Mouse (Mus musculus) layer of hippocampus, adult 18-20 months (tissue): Measurements from ENCODE around the gene Rsl1d1. TPM values are rescaled to one million over a fixed set of nuclear protein-coding genes. Genes with fewer than 3 reads are reported as not detected.

Source experiments
- DNase-seq, 2 experiments: peaks; one replicate each; pipeline ENCODE4 v3.0.0; 2022; ENCODE audit warnings: low spot score in 2 of 2
- long read RNA-seq: library from polyadenylated mRNA; stranded (forward); transcript quantifications from one replicate; pipeline ENCODE4 v2.0.0, GENCODE M21; 2021
- total RNA-seq, 2 experiments: library from RNA; stranded (reverse); gene quantifications; 2 replicates each; pipeline ENCODE4 v1.2.3; 2021

Rsl1d1 gene
- total RNA-seq, result 10 to 100 TPM; 52.0 to 55.9 TPM
- long read RNA-seq, transcript Rsl1d1-201 (9 exons, 1,945 nt), result major isoform, 54 of 61 reads
- long read RNA-seq, partial matches to known transcripts, result 3 of 61 reads
- long read RNA-seq, other reads (novel, unspliced or antisense), result 3 of 61 reads

- DNase-seq, result peak; percentile 88 to 94
Observed at GRCm38 (mm10) chr16:11202571-11203554, at the start of gene Rsl1d1. Rsl1d1 (minus strand) TSS chr16:11203331.

GRCm38 (mm10) chr16:11247791-11248190, 44.7 kb upstream of the Rsl1d1 start:
- DNase-seq, result no peak

- DNase-seq, result no peak
Observed at GRCm38 (mm10) chr16:11245767-11246166, 42.6 kb upstream of the Rsl1d1 start.

- DNase-seq, result no peak
Observed at GRCm38 (mm10) chr16:11242401-11242800, 39.3 kb upstream of the Rsl1d1 start.

GRCm38 (mm10) chr16:11217801-11218200, 14.7 kb upstream of the Rsl1d1 start:
- no peak for DNase-seq

GRCm38 (mm10) chr16:11203600-11204390, 664 bp upstream of the Rsl1d1 start:
- DNase-seq, result no peak

GRCm38 (mm10) chr16:11201740-11202394, 1.3 kb downstream of the Rsl1d1 start:
- no peak for DNase-seq

- DNase-seq, result no peak
Observed at GRCm38 (mm10) chr16:11200247-11200646, 2.9 kb downstream of the Rsl1d1 start.

GRCm38 (mm10) chr16:11198467-11198866, 4.7 kb downstream of the Rsl1d1 start:
- no peak for DNase-seq

GRCm38 (mm10) chr16:11197052-11197451, 6.1 kb downstream of the Rsl1d1 start:
- DNase-seq, result no peak

GRCm38 (mm10) chr16:11193231-11193630, 9.9 kb downstream of the Rsl1d1 start:
- no peak for DNase-seq

GRCm38 (mm10) chr16:11190150-11190549, 13.0 kb downstream of the Rsl1d1 start:
- DNase-seq, result peak in 1 of 2 experiments; percentile 36

GRCm38 (mm10) chr16:11177404-11177803, 25.7 kb downstream of the Rsl1d1 start:
- DNase-seq, result no peak

- no peak for DNase-seq
Observed at GRCm38 (mm10) chr16:11176884-11177244, 26.3 kb downstream of the Rsl1d1 start.

GRCm38 (mm10) chr16:11176208-11176883, 26.8 kb downstream of the Rsl1d1 start, which contains the start of gene Zc3h7a:
Zc3h7a (minus strand) TSS chr16:11176393.
- DNase-seq, result peak; percentile 88 to 92

- no peak for DNase-seq
Observed at GRCm38 (mm10) chr16:11175489-11176207, 27.5 kb downstream of the Rsl1d1 start.

GRCm38 (mm10) chr16:11175100-11175488, 28.0 kb downstream of the Rsl1d1 start:
- no peak for DNase-seq

- DNase-seq, result peak; percentile 29 to 62
Observed at GRCm38 (mm10) chr16:11174671-11175081, 28.5 kb downstream of the Rsl1d1 start.

- no peak for DNase-seq
Observed at GRCm38 (mm10) chr16:11171679-11172078, 31.5 kb downstream of the Rsl1d1 start.

GRCm38 (mm10) chr16:11166431-11166830, 36.7 kb downstream of the Rsl1d1 start:
- peak; percentile 40 to 74 for DNase-seq
